Mouse (Mus musculus) thymus, adult 2 months (tissue): ENCODE measurements at regions not wholly inside any gene's neighbourhood (a gene's known extent, or its start where the extent isn't known, plus 50 kb on each side); places are given as distances from the start of the nearest gene placed in this dataset.
"Not testable (repeated sequence)": the region's sequence is repeated elsewhere in the genome, so short reads cannot be mapped to it uniquely, and the experiment has no call there.

ENCODE experiments used
- DNase-seq: peaks from one replicate; pipeline ENCODE4 v3.0.0; 2021
- H3K27ac ChIP-seq: fragments of 200-500 bp; 2 replicates; pipeline ENCODE4 v1.5.1; 2012; ENCODE audit warnings: low read length, control low read depth; ENCODE audit not compliant: control insufficient read depth, insufficient read depth
- H3K27me3 ChIP-seq: fragments of 200-500 bp; 2 replicates; pipeline ENCODE4 v1.6.1; 2012; ENCODE audit warnings: mild to moderate bottlenecking, low read length, moderate library complexity, mixed read lengths; ENCODE audit not compliant: control insufficient read depth, insufficient read depth
- H3K36me3 ChIP-seq: fragments of 200-500 bp; 2 replicates; pipeline ENCODE4 v1.6.1; 2012; ENCODE audit warnings: mild to moderate bottlenecking, low read length, moderate library complexity; ENCODE audit not compliant: control insufficient read depth, insufficient read depth
- H3K4me1 ChIP-seq: fragments of 200-500 bp; replicated peaks from 2 replicates; pipeline ENCODE4 v1.6.1; 2012; ENCODE audit warnings: low read length; ENCODE audit not compliant: control insufficient read depth, insufficient read depth
- H3K4me3 ChIP-seq: fragments of 200-500 bp; 2 replicates; pipeline ENCODE4 v1.5.1; 2012; ENCODE audit warnings: mild to moderate bottlenecking, low read length, control low read depth, moderate library complexity; ENCODE audit not compliant: control insufficient read depth, insufficient read depth
- CTCF ChIP-seq: fragments of 200-500 bp; IDR thresholded peaks from 2 replicates; pipeline ENCODE4 v1.5.1; 2012; ENCODE audit warnings: mild to moderate bottlenecking, control low read depth, low read length, moderate library complexity, borderline replicate concordance; ENCODE audit not compliant: control insufficient read depth, poor library complexity, insufficient read depth; ENCODE audit errors: extremely low read depth
- POLR2A ChIP-seq: fragments of 200-500 bp; IDR thresholded peaks from 2 replicates; pipeline ENCODE4 v1.6.1; 2012; ENCODE audit warnings: mild to moderate bottlenecking, low read length, control low read depth, moderate library complexity; ENCODE audit not compliant: control insufficient read depth, poor library complexity, insufficient read depth; ENCODE audit errors: extremely low read depth
- WGBS: fragments of 180-500 bp; shearing (Covaris S2); methylation state at CpG from one replicate; pipeline ENCODE4 v1.1.7; 2018; 5-methylcytosine and 5-hydroxymethylcytosine counted together

DNA sequence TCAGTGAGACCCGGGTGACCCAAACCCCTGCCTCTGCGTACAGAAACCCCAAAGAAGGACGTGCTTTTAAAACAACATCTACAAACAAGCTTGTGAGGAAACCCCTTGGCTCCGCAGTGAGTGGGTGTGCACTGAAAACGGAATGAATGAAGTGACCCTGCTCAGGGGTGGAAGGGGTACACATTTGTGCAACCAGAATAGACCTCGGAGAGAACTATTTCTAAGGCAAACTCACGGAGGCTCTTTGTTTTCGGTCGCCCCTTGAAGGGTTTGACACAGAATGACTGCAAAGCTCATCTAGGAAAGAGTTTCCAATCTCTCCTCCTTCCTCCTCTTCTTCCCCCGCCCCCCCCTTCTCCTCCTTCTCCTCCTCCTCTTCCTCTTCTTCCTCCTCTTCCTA lies 382.5 kb downstream of the Sox9 start:
- 87% methylated on average over 10 of the region's 10 CpGs for WGBS
- Histone ChIP-seq H3K27ac (no peak overlapping the region), H3K4me1 (peaks cover 8% of the 10 kb centered on the region; the same call in 1 of the 2 replicates), H3K27me3 (no peaks in the 10 kb centered on the region), H3K4me3 (no peak overlapping the region), H3K36me3 (no peaks in the 10 kb centered on the region)
- no peak for DNase-seq
- TF ChIP-seq CTCF (no peak), POLR2A (no peak)

DNA sequence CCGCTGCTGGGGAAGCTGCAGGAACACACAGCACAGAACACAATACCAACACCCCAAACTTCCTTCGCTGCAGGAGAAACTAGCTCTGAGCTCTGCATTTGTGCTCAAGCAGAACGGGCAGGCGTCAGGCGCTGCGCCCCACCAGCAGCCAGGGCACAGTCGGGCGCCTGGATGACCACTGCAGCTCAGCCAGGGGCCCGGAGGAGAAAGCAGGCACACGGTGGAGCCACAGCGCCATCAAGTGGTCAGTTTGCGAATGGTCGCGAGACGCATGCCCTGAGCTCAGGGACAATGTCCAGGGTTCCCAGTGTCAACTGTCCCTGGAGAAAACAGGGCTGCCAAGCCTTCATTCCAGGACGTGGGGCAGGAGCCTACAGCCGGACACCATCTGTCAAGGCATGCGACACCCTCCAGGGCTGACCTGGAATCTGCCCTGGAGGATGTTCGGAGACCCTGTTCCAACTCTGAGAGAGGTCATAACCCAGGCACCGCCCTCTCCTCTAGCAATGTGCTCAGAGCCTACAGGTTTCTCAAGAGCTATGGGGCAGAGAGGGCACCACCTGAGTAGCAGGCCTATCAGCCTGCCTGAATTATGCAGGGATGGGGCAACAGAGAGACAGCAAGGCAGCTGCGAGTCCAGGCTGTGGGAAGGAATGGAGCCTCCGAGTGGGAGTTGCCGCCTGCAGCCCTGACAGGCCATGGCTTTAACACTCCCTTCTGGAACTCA lies 383.2 kb downstream of the Sox9 start:
- no peaks in the 10 kb centered on the region for H3K36me3 ChIP-seq
- TF ChIP-seq POLR2A (no peak), CTCF (peak; percentile 68; the same call in 1 of the 2 replicates)
- H3K4me3 ChIP-seq = no peak overlapping the region
- DNase-seq = peak; percentile 22
- WGBS = 39% methylated on average over 23 of the region's 23 CpGs
- no peaks in the 10 kb centered on the region for H3K27me3 ChIP-seq
- H3K4me1 ChIP-seq = peaks cover 5% of the 10 kb centered on the region; the same call in 1 of the 2 replicates
- no peak overlapping the region for H3K27ac ChIP-seq

DNA sequence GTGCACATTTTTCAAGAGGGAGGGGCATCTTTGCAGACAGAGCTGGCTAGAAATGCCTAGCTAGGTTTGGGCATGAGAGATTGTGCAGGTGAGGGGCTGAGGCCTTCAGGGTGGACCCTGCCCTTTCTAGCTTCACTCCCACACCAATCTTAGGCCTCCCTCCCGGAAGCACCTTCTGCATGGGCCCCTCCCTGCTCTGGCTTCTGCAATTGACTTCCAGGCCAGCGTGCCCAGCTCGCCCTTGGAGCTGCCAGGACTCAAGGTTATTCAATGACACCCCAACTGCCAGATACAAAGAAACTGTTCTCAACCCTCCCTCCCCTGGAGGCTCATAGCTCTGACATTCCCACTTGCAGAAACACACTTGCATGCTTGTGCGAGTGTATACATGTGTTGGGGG lies 384.5 kb downstream of the Sox9 start:
- Histone ChIP-seq H3K27ac (no peak overlapping the region), H3K4me3 (no peak overlapping the region), H3K4me1 (no peaks in the 10 kb centered on the region; the same call in 1 of the 2 replicates), H3K27me3 (no peaks in the 10 kb centered on the region), H3K36me3 (no peaks in the 10 kb centered on the region)
- no peak for DNase-seq
- 92% methylated on average over 4 of the region's 4 CpGs for WGBS
- no peak for TF ChIP-seq CTCF
- TF ChIP-seq POLR2A = no peak

DNA sequence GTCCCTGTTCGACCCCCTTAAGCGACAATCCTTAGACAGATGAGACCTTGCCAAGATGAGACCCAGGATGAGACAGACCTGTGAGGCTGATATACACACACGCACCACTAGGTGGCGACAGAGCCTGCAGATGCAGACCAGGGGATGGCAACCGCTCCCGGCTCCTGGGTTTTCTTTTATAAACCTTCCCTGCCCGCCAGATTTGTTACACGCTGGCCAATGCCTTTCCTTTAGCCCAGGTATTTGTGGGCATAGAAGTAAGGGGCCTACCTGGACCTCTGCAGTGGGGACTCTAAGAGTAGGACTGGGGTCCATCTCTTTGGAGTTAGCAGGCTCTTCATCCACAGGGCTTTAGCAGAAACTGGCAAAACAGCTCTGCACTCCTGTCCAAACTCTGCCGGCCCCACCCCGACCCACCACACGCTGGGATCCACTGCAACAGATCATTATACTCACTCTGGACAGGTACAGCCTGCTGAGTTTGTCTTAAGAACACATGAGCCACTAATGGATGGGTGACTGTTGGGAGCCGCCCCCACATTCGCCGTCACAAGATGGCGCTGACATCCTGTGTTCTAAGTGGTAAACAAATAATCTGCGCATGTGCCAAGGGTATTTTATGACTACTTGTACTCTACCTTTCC lies 390.6 kb downstream of the Sox9 start:
- Histone ChIP-seq H3K4me3 (peak overlapping the region; percentile 95), H3K27me3 (no peaks in the 10 kb centered on the region), H3K4me1 (peaks cover 14% of the 10 kb centered on the region), H3K36me3 (no peaks in the 10 kb centered on the region), H3K27ac (peak overlapping the region; percentile 94)
- DNase-seq = peak; percentile 59
- TF ChIP-seq CTCF (peak; percentile 87; the same call in 1 of the 2 replicates), POLR2A (0 out of 2 replicates have a peak, but pooled peaks have one; percentile 42)
- 13% methylated on average over 16 of the region's 16 CpGs for WGBS

DNA sequence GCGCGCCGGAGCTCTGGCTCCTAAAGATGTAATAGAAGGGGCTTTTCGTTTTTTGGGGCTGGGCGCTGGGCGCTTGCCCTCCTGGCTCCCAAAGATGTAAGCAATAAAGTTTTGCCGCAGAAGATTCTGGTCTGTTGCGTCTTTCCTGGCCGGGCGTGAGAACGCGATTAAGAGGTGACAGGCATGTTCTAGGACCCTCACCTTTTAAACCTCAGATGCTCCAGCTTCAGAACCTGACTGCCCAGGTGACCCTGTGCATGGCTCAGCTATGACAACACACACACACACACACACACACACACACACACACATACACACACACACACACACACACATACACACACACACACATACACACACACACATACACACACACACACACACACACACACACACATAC lies 391.3 kb downstream of the Sox9 start:
- peak overlapping the region; percentile 80 for H3K27ac ChIP-seq
- H3K4me3 ChIP-seq = peak overlapping the region; percentile 42
- peaks cover 14% of the 10 kb centered on the region for H3K4me1 ChIP-seq
- not testable (repeated sequence) for H3K27me3 ChIP-seq, H3K36me3 ChIP-seq, DNase-seq
- WGBS = 19% methylated on average over 12 of the region's 12 CpGs

DNA sequence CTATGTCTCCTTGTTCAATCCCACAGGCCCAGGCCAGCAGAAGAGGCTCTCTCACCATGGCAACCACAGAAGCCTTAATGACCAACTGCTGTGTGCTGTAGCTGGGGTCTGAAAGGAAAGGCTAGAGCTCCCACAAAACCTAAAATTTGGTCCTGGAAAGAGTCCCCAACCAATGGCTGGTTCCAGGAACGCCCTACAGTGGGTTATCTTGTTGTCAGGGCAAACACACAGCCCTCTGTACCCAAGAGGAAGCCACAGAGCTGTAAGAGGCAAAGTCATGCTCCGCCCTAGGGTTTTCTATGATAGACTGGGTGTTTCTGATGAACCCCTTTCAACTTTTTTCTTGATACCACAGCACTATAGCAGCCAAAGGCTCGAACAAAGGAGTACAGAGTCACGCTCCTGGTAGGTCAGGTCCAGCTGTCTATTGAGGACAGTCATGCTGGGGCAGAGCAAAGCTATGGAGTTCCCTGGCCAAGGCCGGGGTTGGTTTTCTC lies 392.0 kb downstream of the Sox9 start:
- Histone ChIP-seq H3K27ac (peak overlapping the region; percentile 82), H3K4me3 (no peak overlapping the region), H3K36me3 (no peaks in the 10 kb centered on the region), H3K4me1 (peaks cover 14% of the 10 kb centered on the region), H3K27me3 (no peaks in the 10 kb centered on the region)
- DNase-seq = peak; percentile 23
- TF ChIP-seq POLR2A (no peak), CTCF (no peak)
- WGBS = 15% methylated on average over 5 of the region's 5 CpGs

DNA sequence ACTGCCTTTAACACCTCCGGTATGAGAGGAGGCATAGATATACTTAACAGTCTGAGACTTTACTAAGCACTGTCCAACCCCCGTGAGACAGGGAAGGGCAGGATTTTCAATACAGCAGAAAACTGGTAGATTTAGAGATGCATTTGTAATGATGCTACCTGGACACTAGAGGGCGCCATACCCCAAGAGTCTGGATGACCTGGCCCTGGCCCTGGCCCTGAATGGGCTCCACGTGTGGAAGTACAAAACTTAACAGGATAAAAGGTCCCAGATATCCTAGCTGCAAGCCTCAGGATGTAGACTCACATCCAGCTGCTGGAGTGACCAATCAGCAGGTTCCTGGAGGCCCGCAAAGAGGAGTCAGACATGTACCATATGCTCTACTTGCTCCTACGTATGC lies 393.3 kb downstream of the Sox9 start:
- H3K27me3 ChIP-seq = no peaks in the 10 kb centered on the region
- H3K36me3 ChIP-seq = no peaks in the 10 kb centered on the region
- no peak overlapping the region for H3K4me3 ChIP-seq
- peaks cover 16% of the 10 kb centered on the region for H3K4me1 ChIP-seq
- no peak for TF ChIP-seq POLR2A
- peak; percentile 80; the same call in 1 of the 2 replicates for TF ChIP-seq CTCF
- DNase-seq = peak; percentile 40
- whole genome bisulfite sequencing = 34% methylated on average over 6 of the region's 6 CpGs
- no peak overlapping the region for H3K27ac ChIP-seq
